Mouse (Mus musculus) cerebellum, adult 2 months (tissue): ENCODE data around the gene B3gnt9. TPM values are rescaled to one million over a fixed set of nuclear protein-coding genes. Genes with fewer than 3 reads are reported as not detected.

ENCODE experiments used
- DNase-seq, 2 experiments: peaks; one replicate each; pipeline ENCODE4 v3.0.0; 2021
- H3K27ac ChIP-seq: fragments of 200-500 bp; 2 replicates; pipeline ENCODE4 v1.5.1; 2012; ENCODE audit warnings: low read length, control low read depth, inconsistent platforms; ENCODE audit not compliant: insufficient read depth
- H3K27me3 ChIP-seq: fragments of 200-500 bp; 2 replicates; pipeline ENCODE4 v1.6.1; 2012; ENCODE audit warnings: inconsistent platforms, mild to moderate bottlenecking, low read length, moderate library complexity; ENCODE audit not compliant: control insufficient read depth, insufficient read depth
- H3K4me1 ChIP-seq: fragments of 200-500 bp; 2 replicates; pipeline ENCODE4 v1.6.1; 2011; ENCODE audit warnings: low read length; ENCODE audit not compliant: control insufficient read depth, insufficient read depth
- H3K4me3 ChIP-seq: fragments of 200-500 bp; replicated peaks from 2 replicates; pipeline ENCODE3; 2011; ENCODE audit warnings: mild to moderate bottlenecking, low read depth, low read length, control low read depth; ENCODE audit not compliant: insufficient read depth
- CTCF ChIP-seq: fragments of 200-500 bp; IDR thresholded peaks from 2 replicates; pipeline ENCODE4 v1.5.1; 2011; ENCODE audit warnings: low read depth, mild to moderate bottlenecking, control low read depth, low read length, moderate library complexity, borderline replicate concordance; ENCODE audit not compliant: insufficient read depth
- POLR2A ChIP-seq: fragments of 200-500 bp; IDR thresholded peaks from 2 replicates; pipeline ENCODE4 v1.6.1; 2011; ENCODE audit warnings: low read length, control low read depth, borderline replicate concordance; ENCODE audit not compliant: insufficient read depth
- WGBS: fragments of 180-500 bp; shearing (Covaris S2); methylation state at CpG from one replicate; pipeline ENCODE4 v1.1.7; 2018; 5-methylcytosine and 5-hydroxymethylcytosine counted together
- polyA plus RNA-seq: library from polyadenylated mRNA; depleted of rRNA; stranded (reverse); fragments of >200 nt; gene quantifications from 2 replicates; pipeline ENCODE4 v1.2.3, GENCODE M21; 2012

B3gnt9 gene
- polyA plus RNA-seq, 1 experiment = 6.3 TPM

DNA sequence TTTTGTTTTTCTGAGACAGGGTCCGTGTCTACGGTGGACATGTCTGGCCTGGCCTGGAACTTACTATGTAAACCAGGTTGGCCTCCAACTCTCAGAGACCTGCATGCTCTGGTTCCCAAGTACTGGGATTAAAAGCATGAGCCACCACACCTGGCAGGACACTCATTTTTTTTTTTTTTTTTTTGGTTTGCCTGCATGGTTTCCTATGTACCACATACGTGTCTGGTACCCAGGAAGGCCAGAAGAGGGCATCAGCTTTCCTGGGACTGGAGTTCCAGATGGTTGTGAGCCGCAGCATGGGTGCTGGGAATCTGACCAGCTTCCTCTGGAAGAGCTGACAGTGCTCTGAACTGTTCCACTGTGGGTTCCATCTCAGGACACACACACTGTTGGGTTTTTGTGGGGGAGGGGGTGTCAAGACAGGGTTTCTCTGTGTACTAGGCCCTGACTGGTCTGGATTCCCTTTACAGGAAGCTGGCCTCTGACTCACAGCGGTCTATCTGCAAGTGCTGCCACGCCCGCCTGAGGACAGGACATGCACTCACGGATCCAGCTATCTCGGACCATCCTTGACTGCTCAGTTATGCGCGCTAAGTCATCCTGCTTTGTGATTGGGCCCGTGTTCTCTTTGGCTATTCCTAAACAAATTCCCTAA is 6.5 kb upstream of the B3gnt9 start:
- H3K4me1 ChIP-seq = no peaks in the 10 kb centered on the region
- no peaks in the 10 kb centered on the region for H3K27me3 ChIP-seq
- no peak overlapping the region for H3K27ac ChIP-seq
- TF ChIP-seq CTCF = no peak
- no peak for TF ChIP-seq POLR2A
- DNase-seq = no peak
- 92% methylated on average over 12 of the region's 12 CpGs for WGBS
- no peak overlapping the region for H3K4me3 ChIP-seq

DNA sequence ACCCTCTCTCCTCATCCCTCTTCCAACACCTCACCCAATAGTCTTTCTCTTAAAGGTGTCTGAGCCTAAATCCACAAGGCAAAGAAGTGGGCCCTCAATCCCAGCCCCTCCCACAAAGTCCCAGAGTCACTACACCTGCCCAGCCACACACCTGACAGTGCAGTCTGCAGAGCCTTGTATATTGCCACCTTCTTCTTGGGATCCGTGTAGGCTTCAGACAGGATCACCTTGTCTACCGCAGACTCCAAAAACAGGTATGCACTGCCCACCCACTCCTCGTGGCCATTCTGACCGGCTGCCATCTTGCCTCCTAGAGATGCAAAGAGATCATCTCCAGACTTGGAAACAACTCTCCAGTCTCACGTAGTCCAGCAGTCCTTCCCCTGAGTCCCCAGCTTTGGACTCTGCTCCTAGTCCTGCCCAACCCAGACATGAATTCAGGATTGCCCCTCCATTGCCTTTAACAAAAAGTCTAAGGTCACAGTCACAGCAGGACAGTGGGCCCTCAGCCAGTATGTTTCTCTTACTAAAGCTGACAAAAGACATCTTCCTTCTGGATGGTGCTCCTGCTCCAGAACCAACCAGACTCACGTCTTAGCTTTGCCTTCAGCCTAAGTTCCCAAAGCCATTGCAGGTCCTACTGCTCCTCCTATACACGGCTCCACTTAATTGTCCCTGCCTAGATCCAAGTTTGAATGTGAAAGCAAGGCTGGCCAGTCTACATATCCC is 5.6 kb upstream of the B3gnt9 start:
- no peak for TF ChIP-seq POLR2A
- TF ChIP-seq CTCF = no peak
- no peaks in the 10 kb centered on the region for H3K4me1 ChIP-seq
- no peak for DNase-seq
- no peak overlapping the region for H3K4me3 ChIP-seq
- H3K27me3 ChIP-seq = no peaks in the 10 kb centered on the region
- 83% methylated on average over 7 of the region's 7 CpGs for WGBS
- no peak overlapping the region for H3K27ac ChIP-seq

DNA sequence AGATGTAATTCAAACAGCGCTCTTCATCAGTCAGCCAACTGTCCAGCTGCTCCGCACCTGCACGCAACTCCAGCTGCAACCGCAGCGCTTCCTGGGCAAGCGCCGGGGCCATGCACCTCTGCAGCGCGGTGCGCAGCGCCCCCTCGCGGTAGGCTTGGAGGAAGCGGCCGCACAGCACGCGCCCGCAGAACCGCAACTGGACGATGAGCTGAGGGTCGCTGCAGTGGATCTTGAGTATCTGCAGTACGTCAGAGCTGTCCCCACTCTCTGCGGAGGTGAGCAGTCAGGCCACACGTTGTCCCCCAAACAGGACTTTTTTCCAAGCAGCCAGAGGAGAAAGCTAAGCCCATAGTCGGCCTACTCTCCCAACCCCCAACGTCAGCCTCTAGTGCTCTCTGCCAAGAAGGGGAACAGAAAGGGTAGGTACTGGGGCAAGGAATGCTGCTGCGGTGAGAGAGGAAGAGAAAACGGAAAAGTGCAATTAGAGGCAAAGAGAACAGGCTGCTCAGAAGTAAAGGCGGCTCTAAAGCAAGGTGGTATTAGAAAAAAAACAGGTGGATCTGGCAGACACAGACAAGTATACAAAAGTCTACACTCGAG is 4.9 kb upstream of the B3gnt9 start:
- H3K4me1 ChIP-seq = no peaks in the 10 kb centered on the region
- no peak overlapping the region for H3K27ac ChIP-seq
- peak overlapping the region; percentile 49 for H3K4me3 ChIP-seq
- peak; percentile 80 for TF ChIP-seq CTCF
- no peak for TF ChIP-seq POLR2A
- peak; percentile 64 to 76 for DNase-seq
- no peaks in the 10 kb centered on the region for H3K27me3 ChIP-seq
- 6% methylated on average over 30 of the region's 30 CpGs for WGBS

DNA sequence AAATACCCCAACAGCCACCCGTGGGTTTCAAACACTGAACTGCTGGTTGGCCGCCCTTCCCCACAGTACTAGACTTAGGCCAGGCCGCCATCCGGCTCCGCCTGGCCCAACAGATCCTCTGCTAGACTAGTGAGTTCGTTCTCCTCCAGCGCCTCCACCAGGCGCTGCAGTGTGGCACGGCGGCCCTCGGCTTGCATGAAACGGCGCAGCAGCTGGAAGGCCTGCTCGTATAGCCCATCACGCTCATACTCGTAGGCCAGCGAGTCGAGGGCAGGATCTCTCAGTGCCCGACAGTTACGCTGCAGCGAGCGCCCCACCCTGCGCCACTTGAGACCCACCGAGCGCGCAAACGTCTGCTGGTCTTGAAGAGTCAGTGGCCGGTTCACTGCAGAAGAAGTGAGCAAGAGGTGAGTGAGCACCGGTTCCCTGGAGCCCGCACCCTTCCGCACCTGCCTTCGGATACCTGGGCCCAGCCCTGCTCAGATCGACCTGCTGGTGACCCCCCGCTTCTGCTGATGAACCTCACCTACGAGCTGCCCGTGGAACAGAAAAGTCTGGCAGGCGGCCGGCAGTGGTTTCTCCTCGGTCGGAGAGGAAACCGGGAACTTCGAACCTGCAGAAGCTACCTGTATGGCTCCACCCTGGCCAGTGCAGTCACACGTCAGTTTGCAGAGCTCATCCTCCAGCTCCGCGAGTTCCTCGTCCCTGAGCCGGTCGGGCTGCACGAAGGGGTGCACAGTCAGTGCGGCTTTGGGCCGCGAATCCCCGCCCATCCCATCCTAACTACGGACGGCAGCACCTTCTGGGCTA is 4.2 kb upstream of the B3gnt9 start:
- H3K27me3 ChIP-seq = no peaks in the 10 kb centered on the region
- no peak for TF ChIP-seq CTCF
- no peak for TF ChIP-seq POLR2A
- no peaks in the 10 kb centered on the region for H3K4me1 ChIP-seq
- H3K27ac ChIP-seq = no peak overlapping the region
- DNase-seq = peak in 1 of 2 experiments; percentile 36
- H3K4me3 ChIP-seq = peak overlapping the region; percentile 49
- WGBS = 6% methylated on average over 55 of the region's 55 CpGs

DNA sequence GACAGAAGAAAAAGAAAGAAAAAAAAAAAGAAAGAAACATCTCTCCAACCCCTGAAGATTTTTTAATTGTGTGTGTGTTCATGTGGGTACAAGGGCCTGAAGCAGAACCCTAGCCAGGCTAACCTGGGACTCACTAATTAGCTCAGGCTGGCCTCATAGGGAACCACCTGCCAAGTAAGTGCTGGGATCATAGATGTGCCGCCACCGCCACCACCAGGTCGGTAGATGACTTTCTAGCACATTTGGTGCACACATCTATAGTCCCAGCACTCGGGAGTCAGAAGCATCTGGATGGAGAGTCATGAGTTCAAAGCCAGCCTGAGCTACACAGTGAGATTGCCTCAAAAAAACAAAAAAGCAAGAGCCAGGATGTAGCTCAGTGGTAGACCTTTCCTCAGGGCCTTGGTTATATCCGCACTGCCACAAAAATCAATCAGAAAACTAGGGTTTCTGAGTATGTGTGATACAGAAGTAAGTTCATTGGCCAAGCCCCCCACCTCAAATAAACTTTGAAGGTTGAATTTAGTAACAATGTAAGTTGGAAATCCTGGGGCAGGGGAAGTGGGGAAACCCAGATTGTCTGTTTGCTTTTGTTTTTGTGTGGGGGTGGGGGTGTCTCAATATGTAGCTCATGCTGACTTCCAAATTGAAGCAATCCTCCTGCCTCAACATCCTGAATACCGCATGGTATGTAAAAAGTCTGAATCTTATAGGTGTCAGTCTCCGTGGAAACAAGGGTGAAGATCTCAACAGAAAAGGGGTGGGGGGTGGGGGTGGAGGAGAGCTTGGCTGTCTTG is 2.6 kb upstream of the B3gnt9 start:
- WGBS = 80% methylated on average over 7 of the region's 7 CpGs
- no peak overlapping the region for H3K27ac ChIP-seq
- no peak for DNase-seq
- no peaks in the 10 kb centered on the region for H3K27me3 ChIP-seq
- H3K4me3 ChIP-seq = no peak overlapping the region
- no peak for TF ChIP-seq CTCF
- no peak for TF ChIP-seq POLR2A
- H3K4me1 ChIP-seq = no peaks in the 10 kb centered on the region

DNA sequence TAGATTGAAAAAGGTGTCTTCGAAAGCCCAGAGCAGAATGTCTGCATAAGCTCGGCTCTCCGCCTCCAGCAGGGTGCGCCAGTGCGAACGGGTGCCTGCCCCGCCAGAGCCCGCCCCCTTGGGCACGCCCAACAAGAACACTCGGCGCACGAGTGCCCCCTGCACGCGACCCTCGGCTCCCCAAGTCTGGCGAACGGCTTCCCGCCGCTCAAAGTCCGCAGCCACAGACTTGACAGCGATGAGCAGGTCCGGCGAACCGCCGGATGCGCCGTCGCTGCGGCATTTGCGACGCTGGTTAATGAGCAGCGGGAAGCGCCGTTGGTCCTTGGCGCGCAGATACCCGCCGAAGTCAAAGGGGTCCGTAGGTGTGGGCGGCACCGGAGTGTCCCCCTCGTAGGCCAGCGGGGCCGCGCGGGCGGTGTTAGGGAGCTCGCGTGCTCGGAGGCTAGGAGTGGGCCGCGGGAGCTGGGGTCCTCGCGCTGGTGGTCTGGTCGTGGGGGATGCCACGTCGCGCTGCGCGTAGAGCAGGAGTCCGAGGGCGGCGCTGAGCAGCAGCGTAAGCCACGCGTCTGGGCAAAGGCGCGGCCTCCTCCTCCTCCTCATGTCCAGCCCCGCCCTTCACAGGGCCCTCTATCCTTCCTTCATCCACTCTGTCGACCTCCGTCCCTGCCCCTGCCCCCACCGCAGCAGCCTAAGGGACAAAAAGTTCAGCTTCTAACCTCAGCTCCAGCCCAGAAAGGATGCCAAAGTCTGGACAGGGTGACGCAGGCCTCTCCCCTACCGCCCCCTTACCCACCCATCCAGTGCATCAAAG is 594 bp downstream of the B3gnt9 start:
- H3K27ac ChIP-seq = no peak overlapping the region
- peak overlapping the region; percentile 63 for H3K4me3 ChIP-seq
- under 1% methylated on average over 74 of the region's 74 CpGs for WGBS
- no peaks in the 10 kb centered on the region for H3K27me3 ChIP-seq
- H3K4me1 ChIP-seq = peaks cover 1% of the 10 kb centered on the region; the same call in 1 of the 2 replicates
- peak; percentile 72 for TF ChIP-seq CTCF
- no peak for TF ChIP-seq POLR2A
- peak; percentile 79 to 83 for DNase-seq

DNA sequence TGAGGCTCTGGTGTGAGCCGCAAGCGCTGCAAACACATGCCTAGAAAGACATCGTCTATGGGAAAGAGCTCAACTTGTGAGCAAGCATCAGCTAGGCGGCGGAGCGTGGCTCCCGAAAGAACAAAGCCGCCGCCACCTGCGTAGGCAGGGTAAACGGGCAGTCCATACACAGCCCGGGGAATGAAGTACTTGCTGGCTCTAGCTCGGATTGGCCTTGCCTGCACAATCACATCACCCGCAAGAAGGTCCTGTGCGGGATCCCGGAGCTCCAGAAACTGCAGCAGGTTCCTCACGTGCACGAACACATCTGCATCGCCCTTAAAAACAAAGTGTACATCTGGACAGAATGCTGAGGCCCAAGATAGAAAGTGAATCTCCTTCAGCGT is 1.2 kb downstream of the B3gnt9 start:
- no peak overlapping the region for H3K27ac ChIP-seq
- DNase-seq = no peak
- H3K4me1 ChIP-seq = peaks cover 3% of the 10 kb centered on the region; the same call in 1 of the 2 replicates
- no peaks in the 10 kb centered on the region for H3K27me3 ChIP-seq
- TF ChIP-seq CTCF = no peak
- no peak overlapping the region for H3K4me3 ChIP-seq
- WGBS = 45% methylated on average over 20 of the region's 20 CpGs
